Mouse (Mus musculus) kidney, postnatal 10 days (tissue): ENCODE data around the gene 2010111I01Rik.

Source experiments
- DNase-seq: peaks from one replicate; pipeline ENCODE4 v3.0.0; 2021; ENCODE audit warnings: mixed read lengths

Gene 2010111I01Rik

GRCm38 (mm10) chr13:63360111-63360885 lies 395.6 kb downstream of the 2010111I01Rik start:
- DNase-seq: no peak

GRCm38 (mm10) chr13:63361755-63362154 lies 397.1 kb downstream of the 2010111I01Rik start:
- no peak for DNase-seq

DNA sequence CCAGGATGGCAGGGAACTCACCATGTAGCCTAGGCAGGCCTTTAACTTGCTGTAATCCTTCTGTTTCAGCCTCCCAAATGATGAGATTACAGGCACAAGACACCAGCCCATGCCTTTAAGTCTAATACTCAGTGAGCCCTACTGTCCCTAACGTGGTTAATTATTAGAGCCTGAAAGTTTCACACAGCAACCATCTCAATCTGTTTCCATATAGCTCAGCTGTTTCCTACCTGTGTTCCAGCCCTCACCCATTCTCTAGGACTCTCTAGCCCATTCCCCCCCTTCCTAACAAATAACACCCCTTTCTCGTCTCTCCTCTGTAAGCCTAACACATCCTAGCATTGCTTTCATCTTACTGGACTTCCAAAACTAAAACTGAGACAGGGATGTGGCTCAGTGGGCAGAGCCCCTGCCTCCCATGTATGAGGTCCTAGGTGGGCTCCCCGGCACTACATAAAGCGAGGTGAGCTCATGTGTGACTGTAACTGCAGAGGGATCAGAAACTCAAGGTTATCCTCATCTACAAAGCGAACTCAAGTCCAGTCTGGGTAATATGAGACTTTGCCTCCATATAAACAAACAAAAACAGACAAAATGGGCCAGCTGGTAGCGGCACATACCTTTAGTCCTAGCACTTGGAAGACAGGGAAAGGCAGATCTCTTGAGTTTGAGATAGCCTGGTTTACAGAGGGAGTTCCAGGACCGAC lies 408.9 kb downstream of the 2010111I01Rik start:
- no peak for DNase-seq
